Mouse (Mus musculus): Measurements from ENCODE around the gene Zscan21.

GRCm38 (mm10) chr5:138073803-138074202, 42.9 kb upstream of the Zscan21 start:
- no peak for TF ChIP-seq POLR2A (IDR thresholded peaks at IDR 0.05; ENCODE audit: low read depth, low read length)
- no peak for TF ChIP-seq CTCF (conservative IDR thresholded peaks at IDR 0.05; ENCODE audit: insufficient read depth, insufficient read length, low read depth, low read length)

Measured in kidney, adult 2 months (tissue).